Mouse (Mus musculus): ENCODE measurements at regions not wholly inside any gene's neighbourhood (a gene's known extent, or its start where the extent isn't known, plus 50 kb on each side); places are given as distances from the start of the nearest gene placed in this dataset.
A peak's percentile ranks its signal among the peaks of the same experiment; 100 is the strongest.

DNA sequence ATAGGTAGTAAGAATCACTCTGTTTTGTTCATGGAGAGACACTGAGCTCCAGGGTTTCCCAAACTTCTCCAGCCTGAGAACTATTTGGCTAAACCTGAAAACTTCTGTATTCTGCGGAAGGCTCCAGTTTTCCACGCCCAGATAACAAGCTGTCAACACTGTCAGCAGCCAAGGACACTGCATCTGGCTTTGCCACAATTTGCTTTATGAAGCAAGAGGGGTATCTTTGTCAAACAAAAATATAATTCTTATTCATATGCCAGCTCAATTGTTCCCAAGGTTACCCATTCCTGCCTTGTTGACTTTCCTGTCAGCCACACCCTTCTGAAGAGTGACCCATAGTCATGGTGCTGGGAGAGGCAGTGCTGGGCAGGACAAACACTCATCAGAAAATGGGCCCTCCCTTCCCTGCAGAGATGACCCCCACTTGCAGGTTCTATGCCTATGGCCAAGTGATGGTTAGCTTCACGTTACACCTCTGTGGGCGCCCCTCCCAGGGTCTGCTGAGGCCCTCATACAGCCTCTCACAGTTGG, 64.9 kb upstream of the Bod1 start:
- peaks cover 39% of the 10 kb centered on the region for H3K4me1 ChIP-seq (replicated peaks)
- WGBS: 90% methylated on average over 4 of the region's 4 CpGs
- H3K9me3 ChIP-seq: no peaks in the 10 kb centered on the region

GRCm38 (mm10) chr11:31738148-31739021, 66.7 kb upstream of the Bod1 start:
- WGBS: 93% methylated on average over 5 of the region's 5 CpGs
- no peak for DNase-seq (ENCODE audit: low spot score)
- no peaks in the 10 kb centered on the region for H3K36me3 ChIP-seq
- H3K9me3 ChIP-seq: no peaks in the 10 kb centered on the region
- no peak overlapping the region for H3K4me3 ChIP-seq
- H3K4me1 ChIP-seq (replicated peaks): peaks cover 45% of the 10 kb centered on the region
- no peak overlapping the region for H3K27ac ChIP-seq
- no peaks in the 10 kb centered on the region for H3K27me3 ChIP-seq (ENCODE audit: insufficient read depth, poor library complexity, severe bottlenecking)

More for the DNA sequence above, 64.9 kb upstream of the Bod1 start:
- Histone ChIP-seq H3K27ac (0 out of 2 replicates have a peak overlapping the region, but pooled peaks have one; percentile 12), H3K4me3 (no peak overlapping the region), H3K36me3 (no peaks in the 10 kb centered on the region), H3K27me3 (ENCODE audit: insufficient read depth, poor library complexity, severe bottlenecking) (no peaks in the 10 kb centered on the region)
- DNase-seq (ENCODE audit: low spot score): no peak

DNA sequence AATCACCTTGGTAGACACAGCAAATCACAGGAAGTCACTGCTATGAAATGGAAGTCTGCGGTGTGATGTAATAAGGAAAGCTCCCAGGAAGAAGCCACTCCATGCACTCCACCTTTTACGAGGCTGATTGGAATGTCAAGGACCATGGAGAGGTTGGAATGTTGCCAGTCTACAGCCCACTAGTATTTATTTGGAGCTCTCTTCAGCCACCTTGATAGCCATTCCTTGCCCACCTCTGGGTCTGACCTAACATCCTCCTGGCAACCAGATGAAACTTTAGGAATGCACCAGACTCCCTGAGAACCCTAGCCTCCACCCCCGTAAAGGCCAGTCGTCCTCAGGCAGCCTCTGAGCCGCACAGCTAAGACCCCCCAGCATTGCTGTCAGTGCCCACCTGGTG, 68.7 kb upstream of the Bod1 start:
- no peak overlapping the region for H3K27ac ChIP-seq
- DNase-seq (ENCODE audit: low spot score): no peak
- WGBS: 81% methylated on average over 5 of the region's 5 CpGs
- H3K36me3 ChIP-seq: no peaks in the 10 kb centered on the region
- no peak overlapping the region for H3K4me3 ChIP-seq
- H3K27me3 ChIP-seq (ENCODE audit: insufficient read depth, poor library complexity, severe bottlenecking): no peaks in the 10 kb centered on the region
- H3K4me1 ChIP-seq (replicated peaks): peaks cover 47% of the 10 kb centered on the region
- no peaks in the 10 kb centered on the region for H3K9me3 ChIP-seq

GRCm38 (mm10) chr11:31742160-31742559, 70.5 kb upstream of the Bod1 start:
- peaks cover 60% of the 10 kb centered on the region for H3K4me1 ChIP-seq (replicated peaks)
- 16% methylated on average over 1 of the region's 1 CpGs for WGBS
- no peaks in the 10 kb centered on the region for H3K27me3 ChIP-seq (ENCODE audit: insufficient read depth, poor library complexity, severe bottlenecking)
- H3K4me3 ChIP-seq: no peak overlapping the region
- peak overlapping the region; percentile 73; the same call in 1 of the 2 replicates for H3K27ac ChIP-seq
- H3K9me3 ChIP-seq: no peaks in the 10 kb centered on the region
- peak; percentile 75 for DNase-seq (ENCODE audit: low spot score)
- H3K36me3 ChIP-seq: no peaks in the 10 kb centered on the region

GRCm38 (mm10) chr11:31744076-31744785, 72.5 kb upstream of the Bod1 start:
- 78% methylated on average over 12 of the region's 12 CpGs for WGBS
- no peak for DNase-seq (ENCODE audit: low spot score)
- Histone ChIP-seq H3K27ac (peak overlapping the region; percentile 80), H3K4me1 (replicated peaks) (peaks cover 73% of the 10 kb centered on the region), H3K4me3 (no peak overlapping the region), H3K36me3 (no peaks in the 10 kb centered on the region), H3K9me3 (no peaks in the 10 kb centered on the region), H3K27me3 (ENCODE audit: insufficient read depth, poor library complexity, severe bottlenecking) (no peaks in the 10 kb centered on the region)

DNA sequence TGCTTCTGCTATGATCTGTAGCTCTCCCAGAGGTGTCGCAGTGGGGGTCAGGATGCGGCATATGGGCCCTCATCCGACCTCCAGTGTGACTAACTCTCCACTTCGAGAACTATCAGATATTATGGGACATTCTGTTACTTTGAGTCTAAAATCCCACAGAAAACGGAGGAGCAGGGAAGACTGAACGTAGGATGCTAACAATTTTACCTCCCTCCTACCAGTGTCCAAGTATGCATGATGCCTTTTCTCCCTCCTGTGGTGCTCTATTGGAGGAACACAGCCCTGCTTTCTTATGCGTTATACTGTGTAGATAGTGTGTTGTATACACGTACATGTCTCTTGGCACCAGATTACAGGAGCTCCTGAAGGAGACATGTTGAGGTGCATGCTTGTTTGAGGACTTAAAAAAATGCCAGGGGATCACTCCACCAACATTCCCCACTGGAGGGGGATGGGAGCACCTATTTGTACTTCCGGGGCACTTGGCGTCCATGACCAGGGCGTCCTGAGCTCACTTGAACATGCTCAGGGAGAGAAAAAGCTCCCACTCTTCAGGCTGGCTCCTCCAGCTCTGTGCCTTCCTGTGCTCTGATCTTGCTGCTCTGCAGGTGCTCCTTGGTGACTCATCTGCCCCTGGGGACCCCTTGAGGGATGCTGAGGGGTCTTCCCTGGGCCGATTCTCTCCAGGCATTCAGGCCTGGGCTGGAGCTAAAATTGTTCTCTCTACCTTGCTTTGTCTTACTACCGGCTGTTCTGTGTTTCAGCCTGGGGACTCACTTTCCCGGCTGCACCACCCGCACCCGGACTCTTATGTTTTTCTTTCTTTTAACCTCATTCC, 73.6 kb upstream of the Bod1 start:
- H3K4me1 ChIP-seq (replicated peaks): peaks cover 78% of the 10 kb centered on the region
- H3K27me3 ChIP-seq (ENCODE audit: insufficient read depth, poor library complexity, severe bottlenecking): no peaks in the 10 kb centered on the region
- no peak overlapping the region for H3K4me3 ChIP-seq
- no peaks in the 10 kb centered on the region for H3K9me3 ChIP-seq
- H3K27ac ChIP-seq: peak overlapping the region; percentile 80
- WGBS: 66% methylated on average over 16 of the region's 16 CpGs
- no peaks in the 10 kb centered on the region for H3K36me3 ChIP-seq
- no peak for DNase-seq (ENCODE audit: low spot score)

DNA sequence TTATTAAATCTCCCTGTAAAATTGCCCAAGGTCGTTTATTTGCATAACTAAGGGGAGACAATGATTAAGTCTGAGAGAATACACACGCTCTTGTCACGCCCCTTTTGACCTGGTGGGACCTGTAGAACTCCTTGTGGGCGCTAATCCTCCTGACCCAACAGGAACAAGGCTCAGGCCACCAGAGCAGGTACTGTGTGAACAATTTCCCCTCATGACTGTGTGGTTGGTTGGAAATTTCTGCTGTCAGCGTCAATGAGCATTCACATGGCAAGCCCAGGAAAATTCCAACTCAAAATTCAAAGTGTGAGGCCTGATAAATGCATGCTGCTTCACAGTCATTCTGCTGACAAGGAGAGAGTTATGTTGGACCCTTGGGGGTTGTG, 74.2 kb upstream of the Bod1 start:
- H3K4me3 ChIP-seq: no peak overlapping the region
- H3K27ac ChIP-seq: peak overlapping the region; percentile 80; the same call in 1 of the 2 replicates
- H3K4me1 ChIP-seq (replicated peaks): peaks cover 78% of the 10 kb centered on the region
- no peaks in the 10 kb centered on the region for H3K36me3 ChIP-seq
- no peak for DNase-seq (ENCODE audit: low spot score)
- H3K27me3 ChIP-seq (ENCODE audit: insufficient read depth, poor library complexity, severe bottlenecking): no peaks in the 10 kb centered on the region
- WGBS: 41% methylated on average over 5 of the region's 5 CpGs
- no peaks in the 10 kb centered on the region for H3K9me3 ChIP-seq

GRCm38 (mm10) chr11:31746488-31746887, 74.8 kb upstream of the Bod1 start:
- H3K27me3 ChIP-seq (ENCODE audit: insufficient read depth, poor library complexity, severe bottlenecking): no peaks in the 10 kb centered on the region
- H3K36me3 ChIP-seq: no peaks in the 10 kb centered on the region
- H3K9me3 ChIP-seq: no peaks in the 10 kb centered on the region
- no peak for DNase-seq (ENCODE audit: low spot score)
- 87% methylated on average over 6 of the region's 6 CpGs for WGBS
- H3K27ac ChIP-seq: no peak overlapping the region; the same call in 1 of the 2 replicates
- no peak overlapping the region for H3K4me3 ChIP-seq
- peaks cover 74% of the 10 kb centered on the region for H3K4me1 ChIP-seq (replicated peaks)

DNA sequence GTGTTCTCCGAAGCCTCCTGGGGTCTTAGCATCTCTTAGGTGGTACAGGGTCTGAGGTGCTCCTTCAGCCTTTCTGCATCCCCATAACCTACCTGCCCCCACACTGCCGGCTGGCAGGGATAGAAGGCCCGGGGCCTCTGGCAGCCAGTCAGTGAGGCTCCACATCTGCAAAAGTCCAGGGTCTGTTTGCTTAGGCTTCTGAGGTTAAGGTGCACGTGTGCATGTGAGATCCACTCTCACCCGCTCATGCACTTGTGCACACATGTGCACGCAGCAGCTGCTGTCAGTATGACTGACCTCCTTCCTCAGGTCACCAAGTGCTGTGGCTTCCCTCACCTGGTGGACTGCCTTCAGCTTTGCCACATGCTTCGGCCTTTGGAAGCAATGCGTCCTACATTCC, 75.3 kb upstream of the Bod1 start:
- no peaks in the 10 kb centered on the region for H3K9me3 ChIP-seq
- 80% methylated on average over 8 of the region's 8 CpGs for WGBS
- H3K27me3 ChIP-seq (ENCODE audit: insufficient read depth, poor library complexity, severe bottlenecking): no peaks in the 10 kb centered on the region
- no peak overlapping the region for H3K4me3 ChIP-seq
- no peak for DNase-seq (ENCODE audit: low spot score)
- H3K27ac ChIP-seq: no peak overlapping the region; the same call in 1 of the 2 replicates
- peaks cover 69% of the 10 kb centered on the region for H3K4me1 ChIP-seq (replicated peaks)
- H3K36me3 ChIP-seq: no peaks in the 10 kb centered on the region

DNA sequence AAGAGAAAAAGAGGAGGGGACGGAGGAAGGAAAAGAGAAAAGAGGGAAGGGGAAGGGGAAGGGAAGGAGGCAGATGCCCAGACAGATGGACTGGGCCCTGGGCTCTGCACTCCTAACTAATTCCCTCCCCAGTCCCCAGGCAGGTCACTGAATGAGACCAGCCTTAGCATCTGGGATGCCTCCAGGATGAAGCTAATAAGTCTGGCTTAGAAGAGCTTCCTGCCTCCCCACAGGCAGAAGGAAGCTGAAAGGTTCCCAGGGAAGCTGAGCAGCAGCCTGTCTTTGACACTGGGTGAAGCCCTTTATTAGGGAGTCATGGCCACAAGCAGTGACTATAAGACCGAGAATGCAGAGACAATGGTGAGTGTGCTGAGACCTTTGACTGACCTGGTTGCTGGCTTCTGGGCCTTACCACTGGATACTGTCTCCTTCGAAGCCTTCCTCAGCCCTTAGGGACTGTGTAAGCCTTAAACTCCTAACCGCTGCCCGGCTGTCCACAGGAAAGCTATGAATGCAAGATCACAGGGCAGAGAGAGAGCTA, 76.7 kb upstream of the Bod1 start:
- Histone ChIP-seq H3K36me3 (no peaks in the 10 kb centered on the region), H3K4me3 (no peak overlapping the region), H3K27me3 (ENCODE audit: insufficient read depth, poor library complexity, severe bottlenecking) (no peaks in the 10 kb centered on the region), H3K4me1 (replicated peaks) (peaks cover 59% of the 10 kb centered on the region), H3K9me3 (no peaks in the 10 kb centered on the region), H3K27ac (peak overlapping the region; percentile 73)
- no peak for DNase-seq (ENCODE audit: low spot score)
- WGBS: 60% methylated on average over 5 of the region's 5 CpGs

DNA sequence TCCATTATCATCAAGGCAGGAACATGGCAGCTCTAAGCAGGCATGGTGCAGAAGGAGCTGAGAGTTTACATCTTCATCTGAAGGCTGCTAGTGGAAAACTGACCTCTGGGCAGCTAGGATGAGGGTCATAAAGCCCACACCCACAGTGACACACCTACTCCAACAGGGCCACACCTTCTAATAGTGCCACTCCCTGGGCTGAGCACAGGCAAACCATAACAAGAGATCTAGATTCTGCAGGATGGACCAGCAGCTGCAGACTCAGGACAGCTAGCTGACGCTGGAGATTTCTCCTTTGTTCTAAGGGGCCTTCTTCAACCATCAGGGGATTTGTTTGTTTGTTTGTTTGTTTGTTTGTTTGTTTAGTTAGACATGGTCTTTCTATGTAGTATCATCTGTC, 79.6 kb upstream of the Bod1 start:
- Histone ChIP-seq H3K27me3 (ENCODE audit: insufficient read depth, poor library complexity, severe bottlenecking) (no peaks in the 10 kb centered on the region), H3K9me3 (no peaks in the 10 kb centered on the region), H3K27ac (no peak overlapping the region), H3K36me3 (no peaks in the 10 kb centered on the region), H3K4me3 (no peak overlapping the region), H3K4me1 (replicated peaks) (peaks cover 59% of the 10 kb centered on the region)
- DNase-seq (ENCODE audit: low spot score): no peak
- 76% methylated on average over 1 of the region's 1 CpGs for WGBS

DNA sequence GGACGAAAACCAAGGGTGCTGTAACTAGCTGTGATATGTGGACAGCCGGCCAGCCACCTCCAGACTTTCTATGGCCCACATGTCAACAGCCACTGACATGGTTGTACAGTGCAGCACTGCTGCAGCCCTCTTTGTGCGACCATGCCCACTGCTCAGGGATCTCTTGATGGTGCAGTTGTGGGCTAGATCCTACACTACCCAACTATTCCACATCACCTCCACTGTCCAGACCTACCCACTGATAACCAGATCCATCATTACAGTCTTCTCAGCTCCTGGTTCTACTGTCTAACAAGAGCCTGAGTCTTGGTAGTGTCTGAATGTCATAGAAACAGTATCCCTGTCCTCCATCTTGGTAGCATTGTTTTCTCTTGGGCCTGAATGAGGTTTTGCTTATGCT, 81.5 kb upstream of the Bod1 start:
- Histone ChIP-seq H3K9me3 (no peaks in the 10 kb centered on the region), H3K4me3 (no peak overlapping the region), H3K36me3 (no peaks in the 10 kb centered on the region), H3K27me3 (ENCODE audit: insufficient read depth, poor library complexity, severe bottlenecking) (no peaks in the 10 kb centered on the region), H3K27ac (no peak overlapping the region), H3K4me1 (replicated peaks) (peaks cover 49% of the 10 kb centered on the region)
- 87% methylated on average over 3 of the region's 3 CpGs for WGBS
- no peak for DNase-seq (ENCODE audit: low spot score)

All from hindbrain, embryonic 10.5 days (tissue).